Mouse (Mus musculus): ENCODE data around the gene Prep.
"Not testable (repeated sequence)": the region's sequence is repeated elsewhere in the genome, so short reads cannot be mapped to it uniquely, and the experiment has no call there.

Prep gene

DNA sequence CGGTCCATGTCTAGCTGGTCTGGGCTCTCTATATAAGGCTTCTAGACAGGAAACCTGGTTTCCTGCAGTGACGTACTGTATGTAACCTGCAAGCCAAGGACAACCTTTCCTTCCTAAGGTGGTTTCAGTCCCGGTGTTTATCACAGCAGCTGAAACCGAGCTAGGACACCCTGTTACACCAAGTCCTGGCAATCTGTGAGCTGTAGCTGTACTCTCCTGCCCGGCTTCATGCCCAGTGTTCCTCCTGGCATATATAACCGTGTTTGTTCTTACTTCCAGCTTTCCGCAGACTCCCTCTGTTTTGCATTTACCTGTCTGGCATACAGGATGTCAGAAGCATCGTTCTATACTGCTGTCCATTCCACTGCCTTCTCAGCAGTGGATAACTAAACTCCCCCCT lies 51.4 kb downstream of the Prep start:
- no peak for DNase-seq (ENCODE audit: low spot score in 2 of 2)

DNA sequence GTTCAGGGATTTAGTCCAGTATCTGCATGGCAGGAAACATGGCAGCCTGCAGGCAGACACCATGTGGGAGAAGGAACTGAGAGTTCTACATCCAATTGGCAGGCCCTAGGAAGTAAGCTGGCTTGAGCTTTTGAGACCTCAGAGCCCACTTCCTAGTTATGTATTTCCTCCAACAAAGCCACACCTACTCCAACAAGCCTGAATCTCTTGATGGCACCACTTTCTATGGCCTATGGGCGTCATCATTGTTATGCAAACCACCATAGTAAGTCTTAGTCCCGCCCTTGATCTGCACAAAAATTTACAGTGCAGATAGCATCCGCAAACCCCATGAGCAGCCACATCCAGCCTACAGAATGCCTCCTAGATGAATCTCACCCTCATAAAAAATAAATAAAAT lies 54.6 kb downstream of the Prep start:
- DNase-seq (ENCODE audit: low spot score in 2 of 2), result no peak

GRCm38 (mm10) chr10:45122476-45122875 lies 55.5 kb downstream of the Prep start:
- no peak for DNase-seq (ENCODE audit: low spot score in 2 of 2)

DNA sequence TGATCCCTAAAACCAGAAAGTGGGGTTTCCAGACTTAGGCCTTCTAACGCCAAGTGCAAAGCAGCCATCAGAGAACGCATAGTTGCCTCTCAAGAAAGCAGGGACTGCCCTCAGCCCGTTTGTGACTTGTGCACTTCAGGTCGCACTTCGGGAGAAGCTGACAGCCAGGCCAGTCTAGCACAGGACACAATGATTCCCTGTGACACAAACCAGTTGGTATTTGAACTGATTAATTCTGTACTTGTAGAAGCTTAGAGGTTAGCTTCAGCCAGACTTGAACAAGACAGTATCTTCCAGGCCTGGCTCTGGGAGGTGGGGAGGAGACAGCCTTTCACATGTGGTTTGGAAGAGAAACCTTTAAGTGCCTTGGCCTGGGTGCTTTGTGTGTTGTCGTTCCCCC lies 56.0 kb downstream of the Prep start:
- no peak for DNase-seq (ENCODE audit: low spot score in 2 of 2)

GRCm38 (mm10) chr10:45129105-45129504 lies 62.1 kb downstream of the Prep start:
- DNase-seq (ENCODE audit: low spot score in 2 of 2), result no peak

- DNase-seq (ENCODE audit: low spot score in 2 of 2), result no peak
These were observed 63.0 kb downstream of the Prep start for GRCm38 (mm10) chr10:45130004-45130403.

GRCm38 (mm10) chr10:45132371-45132770 lies 65.4 kb downstream of the Prep start:
- DNase-seq (ENCODE audit: low spot score in 2 of 2), result peak in 1 of 2 experiments; percentile 35

- no peak for DNase-seq (ENCODE audit: low spot score in 2 of 2)
These were observed 69.8 kb downstream of the Prep start for GRCm38 (mm10) chr10:45136806-45137205.

DNA sequence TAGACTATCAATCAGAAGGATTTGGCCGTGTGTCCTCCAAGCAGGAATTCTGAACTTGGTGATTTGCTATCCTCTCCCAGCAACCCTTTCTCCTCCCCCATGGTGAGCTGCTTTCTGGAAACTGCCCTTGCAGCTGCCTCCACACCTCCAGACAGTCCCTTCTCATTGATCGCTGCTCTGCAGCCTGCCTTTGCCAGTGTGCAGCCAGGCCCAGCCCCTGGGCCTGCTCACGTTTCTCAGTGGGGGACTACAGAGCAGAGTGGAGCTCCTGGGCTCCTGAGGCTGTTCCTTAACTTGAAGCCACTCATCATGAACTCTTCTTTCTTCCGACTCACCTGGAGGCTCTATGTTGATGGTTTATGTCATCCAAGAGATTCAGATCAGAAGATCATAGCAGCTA lies 72.9 kb downstream of the Prep start:
- DNase-seq (ENCODE audit: low spot score in 2 of 2), result no peak

DNA sequence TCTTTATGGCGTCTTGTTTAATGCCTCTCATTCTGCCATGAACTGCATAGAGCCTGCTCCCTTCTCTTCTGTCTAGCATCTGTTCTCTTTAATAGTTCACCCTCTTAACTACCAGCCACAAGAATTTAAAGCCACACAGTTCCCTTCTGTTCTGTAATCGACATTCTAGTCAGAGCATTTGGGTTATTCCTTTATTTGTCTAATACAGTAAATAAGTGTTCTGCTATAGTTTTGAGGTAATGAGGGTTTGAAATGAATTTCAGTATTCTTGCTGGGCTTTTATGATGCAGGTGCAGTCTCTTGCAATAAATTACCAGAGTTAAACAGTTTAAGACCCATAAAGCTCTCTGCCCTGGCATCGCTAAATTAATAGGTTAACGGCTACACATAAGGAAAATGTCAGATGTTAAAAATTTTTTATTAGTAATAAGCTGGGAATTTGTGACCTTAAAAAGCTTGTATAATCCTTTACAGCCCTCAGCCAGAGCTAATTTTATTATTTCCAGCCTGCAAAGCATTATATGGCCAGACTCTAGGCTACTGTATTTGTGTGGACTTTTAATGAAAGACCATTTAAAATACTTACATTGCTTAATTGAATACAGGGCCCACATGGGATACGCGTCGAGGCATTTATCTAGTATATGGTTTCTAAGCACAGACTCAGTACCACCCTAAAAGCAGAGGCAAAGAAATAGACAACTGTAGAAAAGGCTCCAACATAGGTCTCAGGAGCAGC lies 73.6 kb downstream of the Prep start:
- DNase-seq (ENCODE audit: low spot score in 2 of 2), result no peak

DNA sequence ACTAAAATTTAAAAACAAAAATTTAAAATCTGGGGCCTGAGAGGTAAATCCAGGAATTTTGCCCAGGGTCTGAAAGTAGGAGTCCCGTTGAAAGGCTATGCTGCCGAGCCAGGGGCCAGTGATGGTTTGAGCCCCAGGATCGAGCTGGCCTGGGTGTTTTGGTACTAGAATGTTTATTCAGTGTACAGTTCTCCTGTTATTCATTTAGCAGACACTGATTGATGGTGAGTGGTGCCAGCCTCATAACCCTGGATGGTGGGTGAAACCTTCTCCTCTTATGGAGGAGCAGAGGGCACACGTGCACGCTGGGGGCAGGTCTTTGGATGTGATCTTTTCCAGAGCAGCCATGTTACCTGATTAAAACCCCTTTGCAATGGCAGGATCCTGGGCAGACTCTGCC lies 75.4 kb downstream of the Prep start:
- no peak for DNase-seq (ENCODE audit: low spot score in 2 of 2)

DNA sequence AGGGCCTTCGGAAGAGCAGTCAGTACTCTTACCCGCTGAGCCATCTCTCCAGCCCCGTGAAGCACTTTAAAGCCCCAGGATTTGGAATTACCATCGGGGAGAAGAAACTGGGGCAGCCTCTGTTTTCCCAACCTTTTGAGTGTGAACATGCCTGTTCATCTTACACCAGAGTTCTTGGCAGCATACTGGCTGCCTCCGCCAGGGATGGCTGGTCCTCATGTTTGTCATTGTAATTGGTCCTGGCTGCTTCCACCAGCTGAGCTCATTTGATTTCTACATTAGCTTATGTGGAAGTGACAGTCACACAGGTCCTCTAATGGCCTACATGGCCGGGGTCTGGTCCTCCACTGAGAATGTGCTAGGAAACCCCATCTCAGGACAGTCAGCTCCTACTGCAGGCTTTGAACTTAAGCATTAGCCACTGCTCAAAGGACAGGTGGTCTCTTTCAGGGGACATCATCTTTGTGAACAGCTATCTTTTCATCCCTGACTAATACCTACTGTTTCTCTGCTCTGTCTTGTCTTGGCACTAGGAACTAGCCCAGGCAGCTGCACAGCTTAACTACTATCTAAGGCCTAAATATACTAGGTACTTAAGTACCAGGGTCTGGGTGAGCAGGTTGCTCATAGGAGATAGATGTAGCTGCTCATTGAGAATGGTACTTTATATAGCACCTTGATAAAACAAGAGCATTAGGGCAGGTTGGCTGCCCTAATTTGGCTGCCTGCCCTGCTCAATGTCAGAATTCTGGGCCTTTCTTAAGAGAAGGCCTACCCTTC lies 77.2 kb downstream of the Prep start:
- no peak for DNase-seq (ENCODE audit: low spot score in 2 of 2)

GRCm38 (mm10) chr10:45146821-45147220 lies 79.8 kb downstream of the Prep start:
- DNase-seq (ENCODE audit: low spot score in 2 of 2), result no peak

- DNase-seq (ENCODE audit: low spot score in 2 of 2), result no peak
These were observed 84.1 kb downstream of the Prep start for GRCm38 (mm10) chr10:45151137-45151536.

DNA sequence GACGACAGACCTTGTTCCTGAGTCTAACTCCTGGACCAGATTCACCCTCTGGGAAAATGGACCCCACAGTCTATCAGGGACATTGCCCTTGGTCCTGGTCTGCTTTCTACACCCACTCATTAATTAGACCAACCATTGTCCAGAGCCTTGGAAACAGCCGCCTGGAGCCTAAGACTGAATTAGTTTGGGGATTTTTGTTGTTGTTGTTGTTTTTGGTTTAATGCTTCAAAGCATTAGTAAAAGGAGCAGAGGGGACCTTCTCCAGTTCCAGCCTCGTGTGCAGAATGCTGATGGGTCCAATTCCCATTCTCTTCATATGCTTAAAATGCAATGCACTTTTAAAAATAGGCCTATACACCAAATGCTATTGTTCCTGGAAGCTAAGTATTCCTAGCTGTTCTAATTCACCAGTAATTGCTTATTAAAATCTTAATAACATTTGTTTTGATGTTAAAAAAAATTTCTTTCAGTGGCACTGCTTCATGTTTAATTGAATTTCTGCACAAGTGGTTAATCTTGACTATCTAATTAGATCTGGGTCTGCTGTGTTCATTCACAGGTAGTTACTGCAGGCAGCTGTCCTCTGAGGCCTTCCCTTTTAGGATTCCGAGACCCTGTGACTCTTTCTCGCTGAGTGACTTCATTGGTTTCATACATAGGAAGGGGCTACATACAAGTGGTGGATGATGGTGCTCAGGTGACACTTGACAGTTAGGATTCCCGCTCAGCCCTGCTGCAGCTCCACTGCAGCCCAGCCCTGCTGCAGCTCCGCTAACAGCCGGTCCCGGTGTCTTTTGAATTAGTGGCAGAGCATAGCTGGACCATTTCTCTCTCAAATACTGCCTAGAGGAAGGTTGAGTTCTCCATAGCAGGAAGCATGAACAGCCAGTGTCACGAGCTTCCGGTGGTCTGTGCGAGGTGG lies 85.0 kb downstream of the Prep start:
- no peak for DNase-seq (ENCODE audit: low spot score in 2 of 2)

DNA sequence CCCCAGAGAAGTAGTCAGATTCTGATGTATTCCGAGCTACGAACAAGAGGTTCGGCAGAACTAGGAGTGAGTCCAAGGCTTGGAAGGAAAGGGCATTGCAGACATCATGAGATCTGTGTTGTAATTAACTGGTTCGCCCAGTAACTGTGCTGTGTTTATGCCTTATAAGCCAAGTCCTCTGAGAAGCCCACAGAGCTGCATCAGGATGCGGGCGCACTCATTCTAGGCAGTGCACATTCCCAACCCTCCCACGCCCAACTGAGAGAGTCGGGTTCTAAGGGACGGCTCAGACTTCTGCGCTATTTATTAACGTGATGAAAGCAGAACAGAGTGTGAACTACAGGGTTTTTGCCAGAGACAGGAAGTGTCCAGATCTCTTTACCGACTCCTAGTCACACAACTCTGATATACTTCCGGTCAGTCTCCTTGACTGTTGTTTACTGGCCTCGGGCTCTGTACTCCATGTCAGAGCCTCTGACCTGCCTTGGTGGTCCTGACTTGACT lies 87.6 kb downstream of the Prep start:
- DNase-seq (ENCODE audit: low spot score in 2 of 2), result no peak

GRCm38 (mm10) chr10:45165851-45166250 lies 98.8 kb downstream of the Prep start:
- no peak for DNase-seq (ENCODE audit: low spot score in 2 of 2)

GRCm38 (mm10) chr10:45173927-45174326 lies 106.9 kb downstream of the Prep start:
- DNase-seq (ENCODE audit: low spot score in 2 of 2), result no peak

DNA sequence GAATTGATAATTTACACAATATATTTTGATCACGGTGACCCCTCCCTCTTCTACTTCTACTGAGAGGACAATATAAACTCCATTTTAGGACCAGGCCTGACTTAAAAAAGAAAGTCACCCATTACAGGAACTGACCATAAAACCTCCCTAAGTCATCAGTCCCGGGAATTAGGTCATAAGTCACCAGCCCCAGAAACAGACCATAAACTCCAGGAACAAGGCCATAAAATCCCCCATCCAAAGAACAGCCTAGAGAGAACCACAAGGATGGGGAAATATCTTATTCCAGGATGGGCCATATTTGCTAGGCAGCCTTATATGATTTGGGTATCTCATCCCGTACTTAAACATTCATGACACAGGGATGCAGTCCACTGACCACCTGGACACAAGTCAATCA lies 107.3 kb downstream of the Prep start:
- no peak for DNase-seq (ENCODE audit: low spot score in 2 of 2)

DNA sequence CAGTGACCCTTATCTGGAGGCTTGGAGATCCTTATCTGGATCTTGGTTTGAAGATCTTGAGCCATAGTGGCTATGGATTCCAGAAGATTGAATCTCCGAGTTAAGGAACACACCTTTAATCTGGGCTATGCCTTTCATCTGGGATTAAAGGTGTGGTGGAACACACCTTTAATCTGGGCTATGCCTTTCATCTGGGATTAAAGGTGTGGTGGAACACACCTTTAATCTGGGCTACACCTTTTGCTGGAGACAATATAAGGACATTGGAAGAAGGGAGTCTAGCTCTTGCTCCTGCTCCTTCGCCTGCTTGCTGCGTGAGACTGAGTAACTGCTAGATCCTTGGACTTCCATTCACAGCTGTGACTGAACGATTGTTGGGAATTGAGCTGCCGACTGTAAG lies 110.8 kb downstream of the Prep start, which contains the start of gene Popdc3:
Popdc3 (plus strand) TSS at position 301 of the 400 bp plus-strand sequence.
- not testable (repeated sequence) for DNase-seq (ENCODE audit: low spot score in 2 of 2)

DNA sequence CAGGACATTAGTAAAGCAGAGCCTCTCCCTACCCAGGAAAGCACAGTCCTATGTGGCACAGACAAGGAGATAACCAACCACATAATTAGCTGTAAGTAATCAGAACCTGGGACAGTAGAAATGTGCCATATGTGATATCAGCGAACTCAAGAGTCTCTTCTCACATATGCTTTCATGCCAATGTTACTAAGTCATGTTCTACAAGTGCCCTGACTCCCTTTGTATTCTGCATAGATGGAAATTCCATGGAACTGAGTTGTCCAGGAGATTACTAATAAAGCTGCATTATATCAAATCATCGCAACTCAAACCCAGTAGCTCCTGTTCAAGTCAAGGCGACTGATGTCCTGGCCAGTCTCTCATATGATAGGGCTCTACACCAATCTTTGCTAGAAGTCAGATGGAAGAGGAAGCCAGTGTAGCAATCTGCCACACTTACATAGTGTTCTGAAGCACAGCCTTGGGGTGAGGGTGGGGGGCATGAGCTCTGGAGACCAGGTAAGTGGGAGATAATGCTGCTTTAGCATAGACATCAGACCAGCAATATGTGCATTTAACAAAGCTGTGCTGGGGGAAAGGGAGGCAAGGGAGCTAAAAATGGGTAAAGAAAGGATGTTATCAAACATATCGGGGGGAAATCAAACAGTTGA lies 113.8 kb downstream of the Prep start:
- DNase-seq (ENCODE audit: low spot score in 2 of 2), result no peak
